Mouse (Mus musculus) CH12.LX (cell line): Measurements from ENCODE around the gene Rnf10. TPM values are rescaled to one million over a fixed set of nuclear protein-coding genes. Genes with fewer than 3 reads are reported as not detected.

Source experiments
- DNase-seq: peaks from one replicate; pipeline ENCODE4 v3.0.0-alpha.2; 2013; ENCODE audit errors: extremely low read depth
- H3K27ac ChIP-seq: 2 replicates; pipeline ENCODE4 v1.5.1; 2012; ENCODE audit warnings: low read depth, mild to moderate bottlenecking, control low read depth, moderate library complexity; ENCODE audit not compliant: insufficient read depth
- H3K27me3 ChIP-seq: replicated peaks from 2 replicates; pipeline ENCODE3; 2012; ENCODE audit warnings: inconsistent platforms
- H3K36me3 ChIP-seq, 2 experiments: replicated peaks in 1 of 2; 2 replicates each; pipeline versions ENCODE3 to v1.6.1; 2012; ENCODE audit warnings: inconsistent platforms in 1 of 2, low read length in 1 of 2, mild to moderate bottlenecking in 1 of 2, mixed read lengths in 1 of 2, moderate library complexity in 1 of 2; ENCODE audit not compliant: control insufficient read depth in 1 of 2, insufficient read depth in 1 of 2
- H3K4me1 ChIP-seq, 2 experiments: 2 replicates each; pipeline ENCODE4 v1.6.1; 2012; ENCODE audit warnings: inconsistent platforms in 1 of 2, moderate library complexity in 1 of 2; ENCODE audit not compliant: insufficient read depth in 2 of 2, control insufficient read depth in 1 of 2
- H3K4me2 ChIP-seq: 2 replicates; pipeline ENCODE4 v1.6.1; 2012; ENCODE audit warnings: low read depth, mild to moderate bottlenecking, control low read depth; ENCODE audit not compliant: poor library complexity, insufficient read depth, severe bottlenecking
- H3K4me3 ChIP-seq, 3 experiments: fragments of 150-350 bp in 1 of 3; sonication (generic) in 1 of 3; replicated peaks in 1 of 3; 2 replicates each; pipeline versions ENCODE3 to v1.5.1; 2011 to 2012; ENCODE audit warnings: low read depth in 2 of 3, low read length in 2 of 3, mild to moderate bottlenecking in 2 of 3, moderate library complexity in 2 of 3, control low read depth in 1 of 3, improper control_type of control experiment in 1 of 3, inconsistent platforms in 1 of 3, mixed read lengths in 1 of 3; ENCODE audit not compliant: poor library complexity in 1 of 3
- H3K79me2 ChIP-seq: replicated peaks from 2 replicates; pipeline ENCODE4 v1.6.1; 2012; ENCODE audit warnings: mild to moderate bottlenecking, moderate library complexity; ENCODE audit not compliant: control insufficient read depth, poor library complexity, insufficient read depth, severe bottlenecking; ENCODE audit errors: extremely low read depth
- H3K9ac ChIP-seq: 2 replicates; pipeline ENCODE4 v1.6.1; 2012; ENCODE audit warnings: low read depth, mild to moderate bottlenecking, control low read depth, moderate library complexity; ENCODE audit not compliant: insufficient read depth
- H3K9me3 ChIP-seq: replicated peaks from 2 replicates; pipeline ENCODE3; 2012; ENCODE audit warnings: low read length, inconsistent platforms, mixed read lengths
- CHD1 ChIP-seq: IDR thresholded peaks from 2 replicates; pipeline ENCODE4 v1.6.1; 2012; ENCODE audit warnings: low read depth, low read length, improper control_type of control experiment, inconsistent platforms
- CTCF ChIP-seq, 2 experiments: IDR thresholded peaks in 1 of 2; conservative IDR thresholded peaks in 1 of 2; 2 replicates each; pipeline ENCODE4 v1.5.1; 2011 to 2012; ENCODE audit warnings: low read depth in 2 of 2, low read length in 2 of 2, improper control_type of control experiment in 1 of 2, inconsistent platforms in 1 of 2, mild to moderate bottlenecking in 1 of 2, moderate library complexity in 1 of 2
- E2F4 ChIP-seq: IDR thresholded peaks from 2 replicates; pipeline ENCODE4 v1.6.1; 2011; ENCODE audit warnings: low read depth, low read length, improper control_type of control experiment; ENCODE audit not compliant: insufficient replicate concordance
- ELF1 ChIP-seq: IDR thresholded peaks from 2 replicates; pipeline ENCODE4 v1.6.1; 2014; ENCODE audit warnings: low read depth, mild to moderate bottlenecking, inconsistent platforms, low read length, improper control_type of control experiment
- EP300 ChIP-seq: IDR thresholded peaks from 2 replicates; pipeline ENCODE4 v1.6.1; 2011; ENCODE audit warnings: low read length, improper control_type of control experiment
- HCFC1 ChIP-seq: IDR thresholded peaks from 2 replicates; pipeline ENCODE4 v1.6.1; 2012; ENCODE audit warnings: low read depth, mild to moderate bottlenecking, inconsistent platforms, low read length, improper control_type of control experiment
- IRF4 ChIP-seq: IDR thresholded peaks from 2 replicates; pipeline ENCODE4 v1.6.1; 2014; ENCODE audit warnings: low read depth, mild to moderate bottlenecking, inconsistent platforms, low read length, improper control_type of control experiment
- KAT2A ChIP-seq: IDR thresholded peaks from 2 replicates; pipeline ENCODE4 v1.6.1; 2012; ENCODE audit warnings: low read length, improper control_type of control experiment, inconsistent platforms; ENCODE audit not compliant: insufficient replicate concordance
- MAX ChIP-seq: IDR thresholded peaks from 2 replicates; pipeline ENCODE4 v1.6.1; 2011; ENCODE audit warnings: low read length, improper control_type of control experiment
- MAZ ChIP-seq: IDR thresholded peaks from 2 replicates; pipeline ENCODE4 v1.6.1; 2012; ENCODE audit warnings: low read depth, mild to moderate bottlenecking, inconsistent platforms, low read length, improper control_type of control experiment, moderate library complexity
- MEF2A ChIP-seq: IDR thresholded peaks from 2 replicates; pipeline ENCODE4 v1.6.1; 2014; ENCODE audit warnings: low read depth, mild to moderate bottlenecking, inconsistent platforms, low read length, improper control_type of control experiment, borderline replicate concordance
- MYC ChIP-seq: IDR thresholded peaks from 2 replicates; pipeline ENCODE4 v1.6.1; 2011; ENCODE audit warnings: low read depth, mild to moderate bottlenecking, improper control_type of control experiment, low read length
- NRF1 ChIP-seq: IDR thresholded peaks from 2 replicates; pipeline ENCODE4 v1.6.1; 2014; ENCODE audit warnings: low read depth, mild to moderate bottlenecking, inconsistent platforms, low read length, improper control_type of control experiment, moderate library complexity
- POLR2AphosphoS2 ChIP-seq: IDR thresholded peaks from 2 replicates; pipeline ENCODE4 v1.6.1; 2011; ENCODE audit warnings: low read depth, low read length, improper control_type of control experiment
- RAD21 ChIP-seq: IDR thresholded peaks from 2 replicates; pipeline ENCODE4 v1.6.1; 2011; ENCODE audit warnings: low read depth, mild to moderate bottlenecking, low read length, improper control_type of control experiment, moderate library complexity
- RCOR1 ChIP-seq: conservative IDR thresholded peaks from 2 replicates; pipeline ENCODE4 v1.6.1; 2012; ENCODE audit warnings: low read depth, mild to moderate bottlenecking, inconsistent platforms, low read length, improper control_type of control experiment
- SIN3A ChIP-seq: IDR thresholded peaks from 2 replicates; pipeline ENCODE4 v1.6.1; 2012; ENCODE audit warnings: low read length, improper control_type of control experiment, inconsistent platforms
- TBP ChIP-seq: conservative IDR thresholded peaks from 2 replicates; pipeline ENCODE4 v1.6.1; 2011; ENCODE audit warnings: low read depth, low read length, improper control_type of control experiment
- TCF12 ChIP-seq: IDR thresholded peaks from 2 replicates; pipeline ENCODE4 v1.6.1; 2014; ENCODE audit warnings: low read depth, mild to moderate bottlenecking, inconsistent platforms, low read length, improper control_type of control experiment
- USF2 ChIP-seq: conservative IDR thresholded peaks from 2 replicates; pipeline ENCODE4 v1.6.1; 2011; ENCODE audit warnings: low read depth, low read length, improper control_type of control experiment
- ZMIZ1 ChIP-seq: IDR thresholded peaks from 2 replicates; pipeline ENCODE4 v1.6.1; 2012; ENCODE audit warnings: low read depth, mild to moderate bottlenecking, inconsistent platforms, low read length, improper control_type of control experiment
- ZNF384 ChIP-seq: IDR thresholded peaks from 2 replicates; pipeline ENCODE4 v1.6.1; 2012; ENCODE audit warnings: low read depth, low read length, improper control_type of control experiment, inconsistent platforms
- dilution Hi-C: fragments of 300-500 bp; cut with MboI; formaldehyde crosslinking; loops from 2 replicates; pipeline ENCODE4 v1.14.3; 2020; ENCODE audit warnings: low sequenced_read_pairs; ENCODE audit not compliant: extremely low pct_unique_long_range_greater_than_20kb, extremely low pct_ligation_motif_present
- in situ Hi-C: fragments of 300-500 bp; cut with MboI; formaldehyde crosslinking; loops from 3 replicates; pipeline ENCODE4 v1.14.3; 2019; ENCODE audit warnings: low sequenced_read_pairs, low pct_ligation_motif_present, low pct_unique_long_range_greater_than_20kb, mixed read lengths
- polyA plus RNA-seq: library from polyadenylated mRNA; unstranded; fragments of >175 nt; gene quantifications from 2 replicates; pipeline ENCODE4 v1.2.1, GENCODE M21; 2012; ENCODE audit warnings: low read depth; ENCODE audit not compliant: insufficient read length
- total RNA-seq, 2 experiments: library from RNA; depleted of rRNA; stranded (reverse); fragments of 300-350 nt in 1 of 2; fragments of >200 nt in 1 of 2; gene quantifications; 2 replicates each; pipeline ENCODE4 v1.2.3; 2012 to 2014

Gene Rnf10
- total and polyA plus RNA-seq, 3 experiments = 38.5 to 187 (median 63.6) TPM

DNA sequence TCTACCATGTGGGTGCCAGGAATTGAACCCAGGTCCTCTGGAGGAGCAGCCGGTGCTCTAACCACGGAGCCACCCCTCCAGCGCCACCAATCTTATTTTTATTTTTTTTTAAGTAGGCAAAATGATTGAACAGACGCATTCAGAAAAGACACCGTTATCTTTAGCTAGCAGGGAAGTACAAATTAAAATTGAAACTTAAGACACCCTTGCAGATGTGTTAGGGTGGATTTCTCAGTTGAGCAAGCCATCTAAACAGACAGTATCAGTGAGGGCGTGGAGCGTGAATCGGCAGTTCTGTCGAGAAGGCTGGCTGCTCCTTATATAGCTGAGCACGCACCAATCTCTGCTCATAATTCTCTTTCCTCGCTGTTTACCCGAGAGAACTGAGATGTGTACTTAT lies 54.7 kb downstream of the Rnf10 start:
- Histone ChIP-seq H3K79me2 (no peaks in the 10 kb centered on the region), H3K9me3 (peaks cover 13% of the 10 kb centered on the region), H3K27me3 (peaks cover 3% of the 10 kb centered on the region), H3K4me2 (no peak overlapping the region), H3K36me3 (no peaks in the 10 kb centered on the region), H3K27ac (no peak overlapping the region), H3K4me3 (no peak overlapping the region), H3K9ac (no peak overlapping the region), H3K4me1 (peaks cover 0 to 14% of the 10 kb centered on the region in 2 experiments; a peak in 2 of 4 replicates)
- dilution Hi-C loops (no loop called here), in situ Hi-C loops (no loop called here)
- TF ChIP-seq RAD21 = no peak
- TF ChIP-seq TCF12 = no peak
- TF ChIP-seq CHD1 = no peak
- no peak for TF ChIP-seq ELF1
- no peak for TF ChIP-seq ZMIZ1
- no peak for TF ChIP-seq TBP
- TF ChIP-seq RCOR1 = no peak
- TF ChIP-seq CTCF (conservative IDR thresholded peaks at IDR 0.05 in 1 of 2, IDR thresholded peaks at IDR 0.05 in 1 of 2; ENCODE audit: low read depth in 2 of 2, low read length in 2 of 2) = no peak
- TF ChIP-seq MYC = no peak
- TF ChIP-seq SIN3A = no peak
- no peak for TF ChIP-seq USF2
- TF ChIP-seq IRF4 = no peak
- TF ChIP-seq HCFC1 = no peak
- no peak for DNase-seq

GRCm38 (mm10) chr5:115215273-115216185 lies 57.2 kb downstream of the Rnf10 start:
- Histone ChIP-seq H3K36me3 (no peaks in the 10 kb centered on the region), H3K4me1 (0 out of 4 replicates have a peak, but pooled peaks cover 0 to 2% of the 10 kb centered on the region in 2 experiments), H3K9ac (no peak overlapping the region), H3K4me3 (no peak overlapping the region), H3K9me3 (peaks cover 7% of the 10 kb centered on the region), H3K79me2 (no peaks in the 10 kb centered on the region), H3K27ac (no peak overlapping the region), H3K4me2 (no peak overlapping the region), H3K27me3 (peaks cover 3% of the 10 kb centered on the region)
- DNase-seq = no peak
- no peak for TF ChIP-seq HCFC1
- no peak for TF ChIP-seq MAX
- TF ChIP-seq ZNF384 = no peak
- no peak for TF ChIP-seq E2F4
- TF ChIP-seq KAT2A = no peak
- no peak for TF ChIP-seq MEF2A
- no peak for TF ChIP-seq CHD1
- no peak for TF ChIP-seq MAZ
- TF ChIP-seq EP300 = no peak
- no peak for TF ChIP-seq TCF12
- no peak for TF ChIP-seq NRF1
- no peak for TF ChIP-seq POLR2AphosphoS2
- in situ Hi-C loops (no loop called here), dilution Hi-C loops (no loop called here)
